Mouse (Mus musculus): ENCODE data around the gene Zfp583.

- TF ChIP-seq POLR2A (IDR thresholded peaks at IDR 0.05; ENCODE audit: borderline replicate concordance, low read depth, low read length) (no peak), CTCF (IDR thresholded peaks at IDR 0.05; ENCODE audit: low read depth, low read length) (no peak)
Observed at GRCm38 (mm10) chr7:6285842-6286705, 45.0 kb downstream of the Zfp583 start, which contains the start of gene Zfp667.

Measured in bone marrow macrophage, adult 2 months (primary cell).